Mouse (Mus musculus) lung, embryonic 14.5 days (tissue): ENCODE results near the gene Lzts2. TPM values are rescaled to one million over a fixed set of nuclear protein-coding genes. Genes with fewer than 3 reads are reported as not detected.
A peak's percentile ranks its signal among the peaks of the same experiment; 100 is the strongest.

Source experiments
- ATAC-seq: fragments of 200-750 bp; cut with Nextera tagmentation; 2 replicates; pipeline ENCODE4 v1.8.0; 2017; ENCODE audit warnings: mild to moderate bottlenecking, moderate TSS enrichment, moderate library complexity; ENCODE audit not compliant: insufficient read depth
- DNase-seq: peaks from one replicate; pipeline ENCODE4 v3.0.0-alpha.2; 2015
- H3K27ac ChIP-seq: fragments of 300-500 bp; sonication (generic); 2 replicates; pipeline ENCODE4 v1.5.1; 2014; ENCODE audit warnings: low read depth, mild to moderate bottlenecking, moderate library complexity
- H3K27me3 ChIP-seq: fragments of 300-500 bp; sonication (generic); 2 replicates; pipeline ENCODE4 v1.6.1; 2014; ENCODE audit warnings: low read length, control low read depth; ENCODE audit not compliant: insufficient read depth
- H3K36me3 ChIP-seq: fragments of 300-500 bp; sonication (generic); 2 replicates; pipeline ENCODE4 v1.6.1; 2014; ENCODE audit warnings: control low read depth; ENCODE audit not compliant: insufficient read depth
- H3K4me1 ChIP-seq: fragments of 300-500 bp; sonication (generic); 2 replicates; pipeline ENCODE4 v1.6.1; 2014; ENCODE audit warnings: antibody characterized with exemption, control low read depth; ENCODE audit not compliant: insufficient read depth
- H3K4me2 ChIP-seq: fragments of 300-500 bp; sonication (generic); 2 replicates; pipeline ENCODE4 v1.6.1; 2014; ENCODE audit warnings: mild to moderate bottlenecking
- H3K4me3 ChIP-seq: fragments of 300-500 bp; sonication (generic); 2 replicates; pipeline ENCODE4 v1.5.1; 2014; ENCODE audit warnings: low read depth, low read length
- H3K9ac ChIP-seq: fragments of 300-500 bp; sonication (generic); 2 replicates; pipeline ENCODE4 v1.6.1; 2014
- H3K9me3 ChIP-seq: fragments of 300-500 bp; sonication (generic); 2 replicates; pipeline ENCODE4 v1.6.1; 2016; ENCODE audit warnings: low read depth, low read length, control low read depth
- CTCF ChIP-seq: IDR thresholded peaks from 2 replicates; pipeline ENCODE4 v1.5.1; 2016; ENCODE audit warnings: antibody characterized with exemption, low read depth
- WGBS: fragments of 180-500 bp; shearing (Covaris S2); extraction: QIAGEN DNeasy Blood & Tissue Kit; methylation state at CpG from one replicate; pipeline ENCODE4 v1.1.7; 2014; 5-methylcytosine and 5-hydroxymethylcytosine counted together
- polyA plus RNA-seq: library from polyadenylated mRNA; unstranded; fragments of >200 nt; fragmentation: Nextera tagmentation; extraction: Ambion mirVana; gene quantifications from 2 replicates; pipeline ENCODE4 v1.2.1, GENCODE M21; 2014

Gene Lzts2
- polyA plus RNA-seq, 1 experiment from 2014 or later, result 75.4 TPM

GRCm38 (mm10) chr19:45012219-45012618 lies 2.0 kb upstream of the Lzts2 start:
- Histone ChIP-seq H3K27ac (no peak overlapping the region), H3K27me3 (no peaks in the 10 kb centered on the region), H3K9me3 (no peaks in the 10 kb centered on the region), H3K4me2 (no peak overlapping the region), H3K9ac (no peak overlapping the region), H3K4me1 (peaks cover 16% of the 10 kb centered on the region), H3K4me3 (no peak overlapping the region), H3K36me3 (peaks cover 40% of the 10 kb centered on the region)
- no peak for ATAC-seq
- no peak for TF ChIP-seq CTCF
- DNase-seq, result no peak
- 87% methylated on average over 8 of the region's 8 CpGs for WGBS

- peak; percentile 73 for TF ChIP-seq CTCF
- ATAC-seq, result no peak
- H3K27ac ChIP-seq, result no peak overlapping the region
- peak; percentile 80 for DNase-seq
- no peaks in the 10 kb centered on the region for H3K9me3 ChIP-seq
- peaks cover 40% of the 10 kb centered on the region for H3K36me3 ChIP-seq
- H3K4me1 ChIP-seq, result peaks cover 11% of the 10 kb centered on the region
- H3K27me3 ChIP-seq, result no peaks in the 10 kb centered on the region
- no peak overlapping the region for H3K4me3 ChIP-seq
- H3K9ac ChIP-seq, result no peak overlapping the region
- H3K4me2 ChIP-seq, result no peak overlapping the region
- WGBS, result 32% methylated on average over 6 of the region's 6 CpGs
These were observed 1.6 kb upstream of the Lzts2 start for GRCm38 (mm10) chr19:45012636-45013035.

- no peaks in the 10 kb centered on the region for H3K9me3 ChIP-seq
- H3K27me3 ChIP-seq, result no peaks in the 10 kb centered on the region
- H3K4me3 ChIP-seq, result no peak overlapping the region
- DNase-seq, result no peak
- ATAC-seq, result no peak
- peak overlapping the region; percentile 97; the same call in 1 of the 2 replicates for H3K4me2 ChIP-seq
- peaks cover 11% of the 10 kb centered on the region for H3K4me1 ChIP-seq
- no peak overlapping the region for H3K9ac ChIP-seq
- TF ChIP-seq CTCF, result no peak
- H3K36me3 ChIP-seq, result peaks cover 36% of the 10 kb centered on the region
- 63% methylated on average over 6 of the region's 6 CpGs for WGBS
- H3K27ac ChIP-seq, result peak overlapping the region; percentile 99; the same call in 1 of the 2 replicates
These were observed 511 bp upstream of the Lzts2 start for GRCm38 (mm10) chr19:45013581-45014225.

- TF ChIP-seq CTCF, result no peak
- peak; percentile 71 for DNase-seq
- WGBS, result 0% methylated on average over 25 of the region's 25 CpGs
- Histone ChIP-seq H3K9ac (peak overlapping the region; percentile 91), H3K4me3 (peak overlapping the region; percentile 64), H3K27ac (peak overlapping the region; percentile 99), H3K4me1 (peaks cover 22% of the 10 kb centered on the region), H3K4me2 (peak overlapping the region; percentile 97), H3K36me3 (peaks cover 28% of the 10 kb centered on the region), H3K27me3 (no peaks in the 10 kb centered on the region), H3K9me3 (no peaks in the 10 kb centered on the region)
- ATAC-seq, result peak; percentile 3; the same call in 1 of the 2 replicates
These were observed 778 bp downstream of the Lzts2 start for GRCm38 (mm10) chr19:45014981-45015402.

GRCm38 (mm10) chr19:45015518-45016281 lies 1.5 kb downstream of the Lzts2 start:
- peak overlapping the region; percentile 99 for H3K27ac ChIP-seq
- H3K4me2 ChIP-seq, result peak overlapping the region; percentile 97
- H3K36me3 ChIP-seq, result peaks cover 21% of the 10 kb centered on the region
- DNase-seq (peak; percentile 43), ATAC-seq (peak; percentile 1; the same call in 1 of the 2 replicates)
- 0% methylated on average over 34 of the region's 34 CpGs for WGBS
- peak overlapping the region; percentile 64 for H3K4me3 ChIP-seq
- H3K4me1 ChIP-seq, result peaks cover 29% of the 10 kb centered on the region
- TF ChIP-seq CTCF, result no peak
- no peaks in the 10 kb centered on the region for H3K27me3 ChIP-seq
- H3K9ac ChIP-seq, result peak overlapping the region; percentile 91
- no peaks in the 10 kb centered on the region for H3K9me3 ChIP-seq

- WGBS, result under 1% methylated on average over 17 of the region's 18 CpGs
- peak; percentile 42 for ATAC-seq
These were observed 2.4 kb downstream of the Lzts2 start for GRCm38 (mm10) chr19:45016341-45017215.

More at GRCm38 (mm10) chr19:45016341-45017215, 2.4 kb downstream of the Lzts2 start:
- Histone ChIP-seq H3K4me2 (peak overlapping the region; percentile 97), H3K4me1 (peaks cover 36% of the 10 kb centered on the region), H3K9me3 (no peaks in the 10 kb centered on the region), H3K36me3 (peaks cover 18% of the 10 kb centered on the region), H3K27me3 (no peaks in the 10 kb centered on the region), H3K9ac (peak overlapping the region; percentile 91), H3K4me3 (peak overlapping the region; percentile 64), H3K27ac (peak overlapping the region; percentile 99)
- DNase-seq, result peak; percentile 93
- no peak for TF ChIP-seq CTCF
